Mouse (Mus musculus) intestine, embryonic 14.5 days (tissue): ENCODE measurements around the gene Kcnk6. TPM values are rescaled to one million over a fixed set of nuclear protein-coding genes. Genes with fewer than 3 reads are reported as not detected.
A peak's percentile ranks its signal among the peaks of the same experiment; 100 is the strongest.
"Not testable (repeated sequence)": the region's sequence is repeated elsewhere in the genome, so short reads cannot be mapped to it uniquely, and the experiment has no call there.

Experiments used
- ATAC-seq: fragments of 200-750 bp; cut with Nextera tagmentation; replicated peaks from 2 replicates; pipeline ENCODE4 v1.8.0; 2017; ENCODE audit warnings: low read depth, moderate number of reproducible peaks, moderate TSS enrichment, moderate library complexity; ENCODE audit not compliant: low FRiP score, low TSS enrichment
- DNase-seq: peaks from one replicate; pipeline ENCODE4 v3.0.0-alpha.2; 2018; ENCODE audit warnings: low spot score
- H3K27ac ChIP-seq: fragments of 300-500 bp; sonication (generic); 2 replicates; pipeline ENCODE4 v1.5.1; 2014; ENCODE audit warnings: low read depth, mild to moderate bottlenecking, control low read depth
- H3K27me3 ChIP-seq: fragments of 300-500 bp; sonication (generic); replicated peaks from 2 replicates; pipeline ENCODE4 v1.6.1; 2014; ENCODE audit warnings: low read length, control low read depth; ENCODE audit not compliant: control insufficient read depth, insufficient read depth
- H3K36me3 ChIP-seq: fragments of 300-500 bp; sonication (generic); 2 replicates; pipeline ENCODE4 v1.6.1; 2014; ENCODE audit warnings: low read length, control low read depth; ENCODE audit not compliant: control insufficient read depth, insufficient read depth
- H3K4me1 ChIP-seq: fragments of 300-500 bp; sonication (generic); replicated peaks from 2 replicates; pipeline ENCODE4 v1.6.1; 2014; ENCODE audit warnings: low read length, control low read depth, mixed read lengths; ENCODE audit not compliant: control insufficient read depth, insufficient read depth
- H3K4me2 ChIP-seq: fragments of 300-500 bp; sonication (generic); 2 replicates; pipeline ENCODE4 v1.6.1; 2014; ENCODE audit warnings: low read length
- H3K4me3 ChIP-seq: fragments of 300-500 bp; sonication (generic); 2 replicates; pipeline ENCODE4 v1.5.1; 2014; ENCODE audit warnings: low read depth, low read length, control low read depth, mixed read lengths
- H3K9ac ChIP-seq: fragments of 300-500 bp; sonication (generic); 2 replicates; pipeline ENCODE4 v1.6.1; 2014; ENCODE audit warnings: mild to moderate bottlenecking, low read length
- H3K9me3 ChIP-seq: fragments of 300-500 bp; sonication (generic); 2 replicates; pipeline ENCODE4 v1.6.1; 2016; ENCODE audit warnings: low read length, control low read depth; ENCODE audit not compliant: control insufficient read depth
- WGBS: fragments of 180-500 bp; shearing (Covaris S2); extraction: QIAGEN DNeasy Blood & Tissue Kit; methylation state at CpG from one replicate; pipeline ENCODE4 v1.1.7; 2014; 5-methylcytosine and 5-hydroxymethylcytosine counted together
- polyA plus RNA-seq: library from polyadenylated mRNA; unstranded; fragments of >200 nt; fragmentation: Nextera tagmentation; extraction: Ambion mirVana; gene quantifications from 2 replicates; pipeline ENCODE4 v1.2.1, GENCODE M21; 2014

The Kcnk6 gene
- polyA plus RNA-seq, 1 experiment from 2014 or later: 0.65 TPM

DNA sequence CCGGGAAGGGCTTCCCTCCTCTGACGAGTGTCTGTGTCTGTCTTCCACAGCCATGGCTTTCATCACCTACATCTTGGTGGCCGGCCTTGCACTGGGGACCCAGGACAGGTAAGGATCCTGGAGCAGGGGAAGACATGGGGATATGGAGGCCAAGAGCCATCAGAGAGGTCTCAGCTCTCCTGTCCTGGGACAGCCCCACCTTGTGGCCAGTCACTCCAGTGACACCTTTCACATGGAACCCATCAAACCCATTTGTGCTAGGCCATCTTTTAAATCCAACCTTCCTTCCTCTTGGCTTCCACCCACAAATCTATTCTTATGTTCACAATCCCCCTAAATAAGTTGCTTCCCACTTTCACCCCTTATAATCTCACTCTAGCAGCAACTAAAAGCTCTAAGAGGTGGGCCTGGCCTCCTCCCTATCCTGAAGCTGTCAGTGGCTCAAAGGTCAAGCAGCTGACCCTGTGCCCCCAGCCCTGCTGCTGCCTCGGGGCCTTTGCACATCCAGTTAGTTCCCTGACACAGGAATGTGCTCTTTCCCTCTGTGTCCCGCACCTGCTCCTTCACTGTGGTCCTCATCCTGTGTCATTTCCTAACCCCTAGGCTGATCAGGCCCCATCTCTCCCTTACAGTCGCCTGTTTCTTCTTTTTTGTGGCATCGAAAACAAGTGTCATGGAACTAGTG lies 12.6 kb upstream of the Kcnk6 start:
- no peak overlapping the region for H3K27ac ChIP-seq
- no peaks in the 10 kb centered on the region for H3K27me3 ChIP-seq
- H3K4me2 ChIP-seq: no peak overlapping the region
- 77% methylated on average over 7 of the region's 7 CpGs for WGBS
- ATAC-seq (no peak), DNase-seq (no peak)
- no peak overlapping the region for H3K9ac ChIP-seq
- peaks cover 12% of the 10 kb centered on the region for H3K36me3 ChIP-seq
- peaks cover 24% of the 10 kb centered on the region for H3K4me1 ChIP-seq
- H3K9me3 ChIP-seq: no peaks in the 10 kb centered on the region
- H3K4me3 ChIP-seq: no peak overlapping the region

- H3K27me3 ChIP-seq: 0 out of 2 replicates have a peak, but pooled peaks cover 1% of the 10 kb centered on the region
- peak within 1 kb of the TSS; percentile 91 for H3K27ac ChIP-seq
- H3K4me1 ChIP-seq: peaks cover 10% of the 10 kb centered on the region
- H3K36me3 ChIP-seq: no peaks in the 10 kb centered on the region
- H3K9me3 ChIP-seq: no peaks in the 10 kb centered on the region
- peak within 1 kb of the TSS; percentile 58 for H3K4me3 ChIP-seq
- peak within 1 kb of the TSS; percentile 80 for H3K4me2 ChIP-seq
- ATAC-seq (peak; percentile 94), DNase-seq (peak; percentile 98)
- H3K9ac ChIP-seq: peak within 1 kb of the TSS; percentile 57
- WGBS: under 1% methylated on average over 60 of the region's 60 CpGs
Measured at GRCm38 (mm10) chr7:29238019-29238967, 6.0 kb upstream of the Kcnk6 start, which contains the start of gene Yif1b. TSS of gene Yif1b (plus strand) at chr7:29238329.

- H3K9me3 ChIP-seq, H3K27me3 ChIP-seq, DNase-seq, H3K36me3 ChIP-seq, H3K4me1 ChIP-seq: not testable (repeated sequence)
- peak overlapping the region; percentile 80 for H3K4me2 ChIP-seq
- peak overlapping the region; percentile 58 for H3K4me3 ChIP-seq
- H3K27ac ChIP-seq: peak overlapping the region; percentile 91
- H3K9ac ChIP-seq: peak overlapping the region; percentile 50
- 31% methylated on average over 6 of the region's 6 CpGs for WGBS
- ATAC-seq: peak; percentile 22; the same call in 1 of the 2 replicates
Measured at GRCm38 (mm10) chr7:29237596-29237995, 5.3 kb upstream of the Kcnk6 start.

DNA sequence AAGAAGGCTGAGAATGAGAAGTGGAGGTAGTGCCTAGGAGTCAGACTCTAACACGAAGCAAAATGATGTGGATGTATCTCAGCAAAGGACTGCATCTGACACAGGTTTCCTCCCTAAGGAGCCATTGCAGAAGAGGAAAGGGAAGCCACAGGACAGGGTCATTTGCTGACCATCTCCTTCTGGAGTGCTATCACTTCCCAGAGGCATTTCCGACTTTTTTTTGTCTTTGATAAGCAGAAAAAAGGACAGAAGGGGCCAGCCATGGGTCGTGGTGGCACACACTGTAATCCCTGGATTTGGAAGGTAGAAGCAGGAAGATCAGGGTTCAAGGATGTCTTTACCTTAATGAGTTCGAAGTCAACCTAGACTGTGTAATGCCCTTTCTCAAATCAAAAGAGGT lies 4.3 kb upstream of the Kcnk6 start:
- peaks cover 10% of the 10 kb centered on the region for H3K4me1 ChIP-seq
- no peak overlapping the region for H3K9ac ChIP-seq
- H3K27ac ChIP-seq: no peak overlapping the region
- no peak for DNase-seq
- H3K4me3 ChIP-seq: no peak overlapping the region
- H3K36me3 ChIP-seq: no peaks in the 10 kb centered on the region
- WGBS: 76% methylated on average over 4 of the region's 4 CpGs
- peaks cover 9% of the 10 kb centered on the region for H3K27me3 ChIP-seq
- ATAC-seq: no peak
- H3K4me2 ChIP-seq: no peak overlapping the region
- no peaks in the 10 kb centered on the region for H3K9me3 ChIP-seq

DNA sequence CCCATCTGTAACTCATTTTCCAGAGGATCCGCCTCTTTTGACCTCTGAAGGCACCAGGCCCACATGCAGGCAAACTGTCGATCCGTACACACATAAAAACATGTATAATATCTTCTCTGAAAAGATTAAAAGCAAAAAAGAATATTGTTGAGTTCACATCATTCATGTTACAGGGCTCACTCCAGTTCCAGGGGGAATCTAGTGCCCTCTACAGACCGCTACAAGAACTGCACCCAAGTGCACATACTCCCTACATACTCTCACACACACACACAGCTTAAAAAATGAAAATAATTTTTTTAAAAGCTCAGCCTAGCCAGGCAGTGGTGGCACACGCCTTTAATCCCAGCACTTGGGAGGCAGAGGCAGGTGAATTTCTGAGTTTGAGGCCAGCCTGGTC lies 2.3 kb upstream of the Kcnk6 start:
- Histone ChIP-seq H3K9ac (no peak overlapping the region), H3K9me3 (no peaks in the 10 kb centered on the region), H3K27ac (no peak overlapping the region), H3K4me1 (peaks cover 10% of the 10 kb centered on the region), H3K36me3 (no peaks in the 10 kb centered on the region), H3K4me2 (no peak overlapping the region), H3K4me3 (no peak overlapping the region), H3K27me3 (peaks cover 18% of the 10 kb centered on the region)
- DNase-seq (no peak), ATAC-seq (no peak)
- 77% methylated on average over 5 of the region's 5 CpGs for WGBS

- Histone ChIP-seq H3K4me1 (peaks cover under 1% of the 10 kb centered on the region; the same call in 1 of the 2 replicates), H3K27me3 (peaks cover 18% of the 10 kb centered on the region), H3K4me2 (no peak overlapping the region), H3K4me3 (no peak overlapping the region), H3K36me3 (no peaks in the 10 kb centered on the region), H3K9ac (no peak overlapping the region), H3K27ac (no peak overlapping the region), H3K9me3 (no peaks in the 10 kb centered on the region)
- ATAC-seq: no peak
- DNase-seq: no peak
- WGBS: 42% methylated on average over 6 of the region's 6 CpGs
Measured at GRCm38 (mm10) chr7:29233745-29234144, 1.4 kb upstream of the Kcnk6 start.

GRCm38 (mm10) chr7:29231517-29231916 lies 798 bp downstream of the Kcnk6 start:
- no peak for DNase-seq
- ATAC-seq: no peak
- Histone ChIP-seq H3K9me3 (no peaks in the 10 kb centered on the region), H3K4me1 (no peaks in the 10 kb centered on the region), H3K27ac (no peak overlapping the region), H3K4me2 (peak overlapping the region; percentile 95), H3K36me3 (no peaks in the 10 kb centered on the region), H3K4me3 (peak overlapping the region; percentile 52), H3K9ac (no peak overlapping the region), H3K27me3 (peaks cover 18% of the 10 kb centered on the region)
- 59% methylated on average over 3 of the region's 3 CpGs for WGBS

GRCm38 (mm10) chr7:29230560-29230959 lies 1.8 kb downstream of the Kcnk6 start:
- Histone ChIP-seq H3K9me3 (no peaks in the 10 kb centered on the region), H3K27me3 (peaks cover 18% of the 10 kb centered on the region), H3K4me3 (no peak overlapping the region), H3K4me2 (no peak overlapping the region), H3K36me3 (no peaks in the 10 kb centered on the region), H3K27ac (no peak overlapping the region), H3K9ac (no peak overlapping the region), H3K4me1 (no peaks in the 10 kb centered on the region)
- ATAC-seq (no peak), DNase-seq (no peak)
- 47% methylated on average over 3 of the region's 3 CpGs for WGBS
